Mouse (Mus musculus) 3134 (cell line): ENCODE results near the gene Ucp1.
"Not testable (repeated sequence)": the region's sequence is repeated elsewhere in the genome, so short reads cannot be mapped to it uniquely, and the experiment has no call there.

ENCODE experiments used
- DNase-seq: peaks from one replicate; pipeline ENCODE4 v3.0.0-alpha.2; 2011; ENCODE audit warnings: low spot score; ENCODE audit not compliant: insufficient read length; ENCODE audit errors: extremely low read depth

Gene Ucp1

DNA sequence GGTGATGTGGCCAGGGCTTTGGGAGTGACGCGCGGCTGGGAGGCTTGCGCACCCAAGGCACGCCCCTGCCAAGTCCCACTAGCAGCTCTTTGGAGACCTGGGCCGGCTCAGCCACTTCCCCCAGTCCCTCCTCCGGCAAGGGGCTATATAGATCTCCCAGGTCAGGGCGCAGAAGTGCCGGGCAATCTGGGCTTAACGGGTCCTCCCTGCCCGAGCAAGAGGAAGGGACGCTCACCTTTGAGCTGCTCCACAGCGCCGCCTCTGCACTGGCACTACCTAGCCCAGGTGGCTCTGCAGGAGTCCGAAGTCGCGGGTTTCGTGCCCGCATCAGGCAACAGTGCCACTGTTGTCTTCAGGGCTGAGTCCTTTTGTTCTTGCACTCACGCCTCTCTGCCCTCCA is at the start of gene Ucp1:
Gene Ucp1, plus strand, starts transcription at position 177 of the 400 bp plus-strand sequence.
- no peak for DNase-seq

DNA sequence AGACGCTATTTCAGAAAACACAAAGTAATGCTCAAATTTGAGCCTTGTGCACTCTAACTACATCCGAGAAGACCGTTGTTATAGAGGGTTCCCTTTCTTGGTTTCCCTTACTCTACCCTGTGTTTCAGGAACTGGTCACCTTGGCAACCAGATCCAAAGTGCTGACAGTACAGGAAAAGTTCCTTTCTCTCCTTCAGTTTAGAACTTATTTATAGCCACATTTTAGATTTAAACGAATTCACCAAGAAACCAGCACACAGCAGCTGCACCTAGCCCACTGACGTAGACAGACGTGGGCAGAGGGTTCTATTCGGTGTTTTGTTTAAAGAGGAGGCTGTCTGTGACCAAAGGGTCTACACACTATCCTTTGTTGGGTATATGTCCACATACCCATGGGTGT is 46.0 kb upstream of the Ucp1 start:
- DNase-seq, result no peak

DNA sequence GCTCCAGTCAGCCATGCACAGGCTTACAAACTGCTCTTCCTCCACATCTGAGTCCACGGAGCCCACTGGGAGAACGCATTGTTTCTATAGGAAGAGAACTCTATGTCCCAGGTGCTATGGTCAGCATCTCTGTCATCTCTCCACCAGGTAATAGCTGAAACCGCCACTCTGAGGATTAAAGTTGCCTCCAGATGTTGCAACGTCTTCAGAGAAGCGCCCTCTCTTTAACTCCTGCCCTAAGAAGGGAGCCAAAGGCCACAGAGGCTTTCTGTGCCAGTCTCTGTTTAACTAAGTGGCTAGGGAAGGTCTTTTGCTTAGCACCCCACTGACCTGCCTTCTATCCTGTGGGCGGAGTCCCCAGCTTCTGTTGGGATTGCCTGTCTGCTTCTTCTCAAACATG is 39.3 kb upstream of the Ucp1 start:
- no peak for DNase-seq

DNA sequence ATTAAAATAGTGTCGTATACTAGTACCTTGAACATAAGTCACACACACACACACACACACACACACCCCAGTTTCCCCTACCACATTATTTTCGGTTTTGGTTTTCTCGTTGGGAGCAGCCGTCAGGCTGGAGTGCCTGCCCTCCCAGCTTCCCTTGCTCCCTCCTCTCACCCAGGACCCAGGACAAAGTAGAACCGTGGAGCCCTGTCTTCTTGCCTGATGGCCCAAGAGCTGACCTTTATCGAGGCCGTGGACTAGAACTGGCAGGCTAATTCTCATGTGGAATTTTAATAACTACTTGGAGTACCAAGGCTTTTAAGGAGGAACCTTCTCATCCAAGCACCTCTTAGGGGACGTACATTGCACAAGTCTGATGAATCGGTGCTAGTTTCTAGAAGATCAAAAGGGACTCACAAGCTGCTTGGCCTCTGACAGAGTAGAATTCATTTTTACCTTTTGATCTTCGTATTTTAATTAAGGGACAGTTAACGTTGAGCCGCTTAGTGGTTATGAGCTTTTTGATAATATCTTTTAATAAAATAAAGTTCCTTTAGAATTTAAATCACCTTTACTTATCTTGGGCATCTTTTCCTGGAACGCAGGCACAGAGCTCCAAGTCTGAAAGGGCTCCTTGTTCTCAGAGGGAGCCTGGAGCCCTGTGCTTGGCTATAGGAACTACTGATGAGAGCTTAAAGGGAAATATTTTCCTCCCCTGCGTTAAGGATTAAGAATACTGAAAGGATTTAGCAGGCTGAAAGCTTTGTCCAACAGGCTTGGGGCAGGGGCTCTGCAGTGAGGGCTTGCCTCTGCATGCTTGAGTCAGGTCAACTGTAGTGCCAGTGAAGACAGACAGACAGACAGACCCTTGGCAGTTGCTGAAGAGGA is 38.5 kb upstream of the Ucp1 start:
- DNase-seq, result no peak

DNA sequence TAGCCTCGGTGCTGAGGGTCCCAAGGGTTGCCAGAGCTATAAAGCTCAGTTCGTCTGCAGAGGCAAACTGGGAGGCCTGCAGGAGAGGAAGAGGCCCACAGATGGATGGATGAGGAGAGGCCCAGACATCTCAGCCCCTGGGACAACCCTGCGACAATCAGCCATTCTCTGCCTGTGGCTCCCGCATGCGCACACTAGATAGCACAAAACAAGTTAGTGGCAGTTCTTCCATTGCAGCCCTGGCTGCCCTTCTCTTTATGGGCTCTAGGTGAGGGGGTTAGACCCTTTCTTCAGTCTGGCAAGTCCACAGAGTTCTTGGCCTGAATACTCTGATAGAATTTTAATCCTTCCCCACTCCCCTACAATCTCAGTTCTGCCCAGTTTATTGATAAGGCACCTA is 37.4 kb upstream of the Ucp1 start:
- DNase-seq, result no peak

DNA sequence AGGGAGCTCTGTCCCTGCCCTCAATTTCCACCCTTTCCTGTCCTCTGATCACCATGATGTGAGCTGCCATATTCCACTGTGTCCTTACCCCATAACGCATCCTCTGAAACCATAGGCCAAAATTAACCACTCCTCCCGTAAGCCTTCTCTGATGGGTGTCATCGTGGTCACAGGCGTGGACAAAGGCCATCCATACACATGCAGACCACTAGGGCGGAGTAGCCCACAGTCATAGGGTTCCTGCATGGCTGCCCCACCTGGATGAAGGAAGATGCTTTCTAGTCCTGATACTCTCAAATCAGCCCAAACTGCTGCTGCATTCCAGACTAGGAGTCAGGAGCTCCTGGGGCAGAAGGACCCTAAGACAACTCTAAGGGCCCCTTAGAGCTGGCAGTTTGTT is 32.5 kb upstream of the Ucp1 start:
- no peak for DNase-seq

DNA sequence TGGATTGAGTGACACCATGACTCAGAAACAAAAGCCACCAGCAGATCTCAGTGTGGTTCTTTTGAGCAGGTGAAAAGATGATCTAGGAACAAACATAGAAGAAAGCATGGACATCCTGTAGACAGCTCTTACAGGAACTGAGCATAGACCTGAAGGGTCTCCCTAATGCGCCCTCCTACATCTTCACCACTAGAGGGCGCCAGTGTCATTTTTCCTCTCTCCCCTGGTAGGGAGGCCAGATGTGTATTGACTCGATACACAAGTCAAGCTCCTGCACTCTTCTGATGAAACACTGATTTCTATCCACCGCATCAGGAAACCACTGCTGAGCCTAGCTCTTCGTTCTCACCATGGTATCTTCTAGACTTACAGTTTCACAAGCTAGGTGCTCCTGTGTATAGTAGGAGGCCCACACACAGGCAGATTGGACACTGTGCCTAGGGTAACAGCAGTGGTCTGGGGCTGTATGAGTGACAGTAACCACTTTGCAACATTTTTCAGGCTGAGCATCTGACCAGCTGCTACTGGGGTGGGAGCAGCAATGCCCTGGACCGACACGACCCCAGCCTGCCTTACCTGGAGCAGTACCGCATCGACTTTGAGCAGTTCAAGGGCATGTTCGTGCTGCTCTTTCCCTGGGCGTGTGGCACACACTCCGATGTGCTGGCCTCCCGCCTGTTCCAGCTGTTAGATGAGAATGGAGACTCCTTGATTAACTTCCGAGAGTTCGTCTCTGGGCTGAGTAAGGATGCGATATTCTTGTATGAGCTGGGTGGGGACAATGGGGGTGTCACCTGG is 29.5 kb upstream of the Ucp1 start:
- DNase-seq, result peak; percentile 18

DNA sequence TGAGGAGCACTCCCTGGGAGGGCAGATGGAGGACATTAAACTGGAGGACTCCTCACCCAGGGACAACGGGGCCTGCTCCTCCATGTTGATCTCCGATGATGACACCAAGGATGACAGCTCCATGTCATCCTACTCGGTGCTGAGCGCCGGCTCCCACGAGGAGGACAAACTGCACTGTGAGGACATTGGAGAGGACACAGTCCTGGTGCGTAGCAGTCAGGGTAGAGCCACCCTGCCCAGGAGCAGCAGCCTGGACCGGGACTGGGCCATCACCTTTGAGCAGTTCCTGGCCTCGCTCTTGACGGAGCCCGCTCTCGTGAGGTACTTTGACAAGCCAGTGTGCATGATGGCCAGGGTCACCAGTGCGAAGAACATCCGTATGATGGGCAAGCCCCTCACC is 19.0 kb upstream of the Ucp1 start:
- no peak for DNase-seq

DNA sequence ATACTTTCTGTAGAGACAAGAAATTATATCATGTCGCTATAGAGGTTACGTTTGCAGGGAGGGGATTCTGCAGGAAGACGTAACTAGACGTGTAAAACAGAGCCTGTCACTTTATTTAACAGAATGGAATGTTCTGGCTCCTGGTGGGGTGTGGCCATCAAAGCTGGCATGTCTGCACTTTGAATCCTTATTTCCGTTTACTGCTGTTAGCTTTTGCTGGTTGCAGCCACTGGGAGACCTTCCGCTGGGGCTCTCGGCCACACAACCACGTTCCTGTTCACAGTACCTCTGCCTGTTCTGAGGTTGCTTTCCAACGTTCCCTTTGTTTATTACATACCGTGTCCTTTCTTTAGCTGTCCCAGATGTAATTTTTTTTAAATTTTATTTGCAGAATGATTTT is 17.7 kb upstream of the Ucp1 start:
- no peak for DNase-seq

DNA sequence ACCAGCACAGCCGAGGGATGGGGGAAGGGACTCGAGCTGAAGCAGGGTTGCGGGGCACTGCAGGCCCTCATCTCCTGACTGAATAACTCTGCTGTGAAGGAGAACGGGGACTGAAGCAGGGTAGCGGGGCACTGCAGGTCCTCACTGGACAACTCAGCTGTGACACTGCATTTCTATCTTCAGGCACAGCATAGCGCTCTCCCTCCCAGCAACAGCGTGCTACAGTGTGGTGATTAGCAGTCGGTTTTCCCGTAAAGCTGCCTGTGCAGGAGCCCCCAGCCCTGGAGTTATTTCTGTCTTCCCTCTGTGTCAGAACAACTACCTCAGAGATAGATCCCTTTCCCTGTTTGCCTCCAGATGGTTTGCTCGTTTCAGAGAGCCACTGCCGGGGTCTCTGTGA is 15.7 kb upstream of the Ucp1 start:
- no peak for DNase-seq

DNA sequence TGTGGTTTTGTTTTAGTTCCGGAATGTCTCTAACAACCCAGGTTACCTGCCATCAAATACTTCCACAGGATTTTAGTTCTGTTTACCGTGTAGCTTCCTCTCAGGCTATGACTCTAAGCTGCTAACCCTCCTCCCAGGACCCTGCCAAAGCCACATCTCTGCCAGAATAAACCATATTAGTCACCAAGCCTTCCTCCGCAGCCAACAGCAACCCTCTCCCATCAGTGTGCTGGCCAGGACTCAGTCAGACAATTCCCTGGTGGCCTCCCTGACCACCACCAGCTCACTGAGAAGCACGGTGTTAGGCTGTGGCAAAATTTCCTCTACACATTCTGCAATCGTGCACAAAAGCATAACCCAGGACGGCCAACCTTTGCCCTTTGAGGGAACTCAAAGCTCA is 11.7 kb upstream of the Ucp1 start:
- peak; percentile 87 for DNase-seq

DNA sequence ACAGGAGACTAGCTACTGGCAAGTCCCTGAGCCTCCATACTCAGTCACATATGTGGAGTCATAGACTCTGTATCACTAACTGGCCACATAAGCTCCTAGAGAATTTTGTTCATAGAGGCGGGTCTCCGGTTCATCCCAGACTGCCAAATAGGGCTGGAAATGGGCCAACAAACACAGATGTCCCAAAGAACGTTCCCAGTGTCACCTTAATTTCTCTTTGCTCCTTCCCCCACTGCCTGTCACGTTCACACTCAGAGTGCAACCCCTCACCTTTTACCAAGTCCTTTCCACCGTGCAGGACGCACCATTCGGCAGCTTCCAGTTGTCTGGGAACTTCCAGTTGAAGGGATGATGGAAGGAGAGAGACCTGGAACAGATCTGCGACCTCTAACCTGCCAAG is 4.8 kb upstream of the Ucp1 start:
- DNase-seq, result no peak

DNA sequence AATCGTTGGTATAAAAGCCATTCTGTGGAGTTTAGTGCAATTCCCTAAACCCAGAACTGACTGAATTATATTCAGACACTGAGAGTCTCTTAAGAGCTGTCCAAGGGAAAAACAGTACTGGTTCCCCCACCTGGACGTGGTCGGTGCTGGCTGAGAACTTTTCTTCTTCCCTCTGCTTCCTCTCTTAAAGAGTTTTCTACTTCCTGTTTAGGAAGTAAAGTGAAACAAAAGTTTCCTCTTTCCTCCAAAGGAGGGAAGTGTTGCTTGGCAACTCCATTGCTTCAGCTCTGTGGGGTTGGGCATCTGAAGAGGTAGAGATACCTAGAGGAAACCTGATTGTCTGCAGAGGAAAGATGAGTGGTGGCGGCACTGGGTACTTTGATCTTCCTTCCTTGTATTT is 7.2 kb downstream of the Ucp1 start:
- DNase-seq, result no peak

DNA sequence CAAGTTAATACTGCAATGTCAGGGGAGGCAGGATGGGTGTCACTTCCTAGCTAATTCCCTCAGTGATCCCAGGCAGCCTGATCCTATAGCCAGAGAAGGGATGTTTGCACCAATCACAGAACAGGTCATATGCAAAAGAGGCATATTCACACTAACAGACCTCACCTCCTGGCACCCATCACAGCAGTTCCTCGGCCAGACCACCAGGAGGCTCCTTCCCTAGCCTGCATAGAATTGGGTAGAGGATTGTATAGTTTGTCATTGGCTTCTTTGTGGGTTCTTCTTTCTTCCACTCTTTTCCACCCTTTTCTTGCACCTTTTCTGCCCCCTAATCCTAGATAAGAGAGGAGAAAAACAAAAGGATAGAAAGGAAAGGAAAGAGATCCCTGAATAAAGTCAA is 10.0 kb downstream of the Ucp1 start:
- no peak for DNase-seq

DNA sequence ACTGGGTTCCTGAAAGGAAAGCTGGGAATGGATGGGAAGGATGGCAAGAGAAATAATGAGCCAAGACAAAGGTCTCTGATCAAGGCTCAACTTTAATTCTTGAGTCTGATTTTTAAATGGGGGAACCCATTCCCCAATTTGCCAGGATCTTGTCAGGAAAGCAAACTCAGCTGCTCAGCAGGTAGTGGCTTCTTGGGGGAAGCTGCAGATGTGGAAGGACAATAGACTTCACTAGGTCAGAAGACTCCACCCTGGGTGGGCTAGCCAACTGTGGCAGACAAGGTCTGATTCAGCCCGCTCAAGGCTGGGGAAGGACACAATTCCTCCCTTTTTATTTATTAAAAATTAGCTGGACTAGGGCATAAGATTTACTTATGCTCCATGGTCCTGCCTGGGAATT is 14.8 kb downstream of the Ucp1 start:
- no peak for DNase-seq

DNA sequence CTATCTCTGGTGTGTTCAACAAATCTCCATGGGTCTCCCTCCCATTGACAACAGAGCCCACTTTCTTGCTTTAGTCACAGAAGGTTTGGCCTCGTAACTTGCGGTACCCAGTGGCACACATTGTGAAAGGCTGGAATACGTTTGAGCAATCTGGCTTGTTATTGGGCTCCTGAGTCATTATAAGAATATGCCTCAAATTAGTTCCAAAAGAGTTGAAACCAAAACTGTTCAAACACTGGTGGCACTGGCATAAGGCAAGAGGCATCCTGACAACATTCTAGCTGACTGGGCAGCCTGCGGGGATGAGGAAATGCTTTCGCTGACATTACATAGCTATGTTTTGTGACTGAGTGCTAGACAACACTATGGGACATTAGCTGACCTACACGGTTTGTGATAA is 19.7 kb downstream of the Ucp1 start:
- peak; percentile 62 for DNase-seq

DNA sequence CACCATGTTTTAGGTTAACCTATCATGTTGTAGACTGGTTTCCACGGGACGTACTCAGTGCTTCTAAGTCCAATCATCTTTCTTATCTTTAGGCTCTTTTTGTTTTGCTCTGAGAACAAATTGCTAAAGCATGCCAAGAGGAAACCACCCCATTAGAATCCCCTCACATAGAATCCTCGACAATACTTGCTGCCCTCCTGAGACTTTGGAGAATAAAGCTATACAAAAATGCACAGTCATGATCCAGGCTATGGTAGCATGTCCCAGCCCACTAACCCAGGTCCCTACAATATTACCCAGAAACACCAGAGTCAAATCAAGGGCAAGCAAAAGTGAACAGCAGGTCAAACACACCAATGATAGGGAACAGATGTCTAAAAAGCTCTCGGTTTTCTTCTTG is 24.9 kb downstream of the Ucp1 start:
- DNase-seq, result not testable (repeated sequence)

DNA sequence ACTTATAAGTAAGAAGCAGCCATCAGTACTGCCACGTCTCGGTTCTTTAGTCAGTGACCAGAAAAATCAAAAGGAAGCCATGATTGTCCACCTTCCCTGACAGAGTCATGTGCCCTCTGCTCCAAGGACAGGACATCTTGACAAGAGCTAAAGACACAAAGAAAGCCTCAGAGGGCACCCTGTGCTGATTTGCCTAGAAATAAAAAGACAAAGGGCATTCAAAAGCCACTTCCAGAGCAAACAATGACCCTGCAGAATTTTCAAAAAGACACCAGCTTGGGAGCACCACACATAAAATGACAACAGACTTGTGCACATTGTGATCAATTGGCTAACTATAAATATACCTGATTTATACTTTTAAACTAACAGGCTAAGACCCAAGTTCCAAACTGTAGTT is 25.5 kb downstream of the Ucp1 start:
- DNase-seq, result no peak

DNA sequence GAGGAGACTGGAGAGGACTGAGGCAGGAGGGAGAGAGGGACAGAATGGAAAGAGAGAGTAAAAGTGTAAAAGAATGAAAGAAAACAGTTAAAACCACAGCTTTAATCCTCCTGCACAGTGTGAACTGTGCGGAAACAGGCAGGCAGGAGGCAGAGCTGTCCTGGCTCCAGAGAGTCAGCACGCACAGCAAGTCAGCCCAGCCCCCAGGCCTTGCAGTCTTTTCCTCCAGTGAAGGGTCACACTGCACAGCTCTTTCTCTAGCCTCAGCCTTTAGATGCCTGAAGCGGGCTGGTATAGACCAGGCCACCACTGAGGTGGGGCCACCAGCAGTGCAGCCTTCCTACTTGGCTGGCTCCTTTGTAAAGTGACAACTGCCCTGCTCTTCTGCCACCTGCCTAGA is 30.4 kb downstream of the Ucp1 start:
- DNase-seq, result no peak

DNA sequence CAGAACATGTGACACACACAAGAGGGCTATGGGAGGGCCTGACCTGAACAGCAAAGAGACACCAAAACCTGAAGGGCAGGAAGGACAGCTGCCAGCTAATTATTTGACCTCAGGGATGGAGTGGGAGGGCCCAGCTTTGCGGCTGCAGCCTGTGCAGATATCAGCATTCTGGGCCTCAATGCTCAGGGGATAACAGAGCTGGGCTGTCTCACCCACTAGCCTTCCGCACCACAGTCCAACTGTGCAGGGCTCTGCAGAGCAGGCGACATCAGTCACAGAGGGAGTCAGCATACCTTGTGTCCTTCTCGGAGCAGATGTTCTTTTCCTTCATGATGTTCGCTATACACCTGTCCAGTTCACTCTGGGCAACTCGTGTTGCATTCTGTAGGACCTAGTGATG is 32.2 kb downstream of the Ucp1 start:
- DNase-seq, result no peak

DNA sequence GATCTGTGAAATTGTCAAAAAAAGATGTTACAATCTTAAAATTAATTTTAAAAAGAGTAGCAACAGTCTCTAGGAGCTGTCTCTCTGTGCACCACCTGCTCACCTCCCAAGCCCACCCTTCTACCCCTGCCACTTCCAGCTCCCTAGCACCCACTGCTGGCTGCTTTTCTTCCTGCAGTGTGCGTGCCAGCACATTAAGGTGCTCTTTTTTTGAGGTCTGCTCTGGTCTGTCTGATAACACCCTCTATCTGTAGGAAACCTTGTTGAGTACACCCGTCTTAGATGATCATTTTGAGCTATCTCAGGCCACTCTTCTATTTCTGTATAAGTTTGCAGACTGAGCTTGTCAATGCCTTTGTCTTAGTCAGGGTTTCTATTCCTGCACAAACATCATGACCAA is 32.9 kb downstream of the Ucp1 start:
- no peak for DNase-seq

DNA sequence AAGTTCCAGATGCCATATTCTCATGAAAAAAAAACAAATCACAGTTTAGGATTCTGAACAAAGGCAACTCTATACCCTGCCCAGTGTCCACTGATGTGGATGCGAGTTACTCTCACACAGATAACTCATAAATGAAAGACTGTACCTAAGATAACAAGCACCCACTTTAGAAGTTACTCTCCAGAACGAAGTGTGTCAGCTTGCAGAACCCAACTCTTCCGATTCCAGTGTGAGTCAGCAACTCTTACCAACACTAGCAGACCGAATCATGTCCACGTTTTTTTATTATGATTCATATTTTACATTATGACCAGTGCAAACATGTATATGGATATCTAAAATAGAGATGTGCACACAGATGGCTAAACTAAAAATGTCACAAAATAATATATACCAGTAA is 37.7 kb downstream of the Ucp1 start:
- no peak for DNase-seq
